Mouse (Mus musculus) heart, postnatal 0 days (tissue): ENCODE measurements around the gene Brd3.

Experiments used
- CTCF ChIP-seq: IDR thresholded peaks from 2 replicates; pipeline ENCODE4 v1.5.1; 2016; ENCODE audit warnings: antibody characterized with exemption, control low read depth, low read depth
- EP300 ChIP-seq: IDR thresholded peaks from 2 replicates; pipeline ENCODE4 v1.6.1; 2016; ENCODE audit warnings: antibody characterized with exemption, low read depth

- TF ChIP-seq CTCF (no peak), EP300 (no peak)
Observed at GRCm38 (mm10) chr2:27469991-27470355, 37.5 kb downstream of the Brd3 start.
